Mouse (Mus musculus) left cerebral cortex, adult 11 months (tissue): ENCODE results near the gene Cep19.
A peak's percentile ranks its signal among the peaks of the same experiment; 100 is the strongest.
"Not testable (repeated sequence)": the region's sequence is repeated elsewhere in the genome, so short reads cannot be mapped to it uniquely, and the experiment has no call there.

Experiments used
- DNase-seq: peaks from one replicate; pipeline ENCODE4 v3.0.0; 2022; ENCODE audit warnings: low spot score

Cep19 gene

DNA sequence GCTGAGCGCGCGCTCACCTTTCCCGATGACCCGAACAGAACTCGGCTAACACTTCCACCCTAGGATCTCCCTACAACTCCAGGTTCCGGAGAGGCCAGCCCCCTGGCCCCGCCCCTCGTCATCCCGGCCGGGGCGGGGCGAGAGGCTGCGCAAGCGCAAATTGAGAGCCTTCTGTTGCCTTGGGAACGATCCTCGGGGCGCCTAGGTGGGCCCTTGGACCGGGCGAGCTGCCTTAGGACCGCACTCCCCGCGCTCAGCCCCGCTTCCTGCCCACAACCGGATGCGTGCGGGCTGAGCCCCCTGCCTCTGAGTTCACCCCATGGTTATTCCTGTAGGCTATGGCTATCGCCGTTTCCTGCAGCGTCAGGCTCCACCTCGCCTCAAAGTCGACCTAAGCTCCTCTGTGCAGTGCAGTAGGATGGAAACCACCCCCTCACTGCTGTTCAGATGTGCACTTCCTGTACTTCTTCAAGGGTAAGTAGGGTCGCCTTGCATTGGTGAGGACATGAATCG lies at the start of gene Cep19, which contains the start of gene Pigx:
Gene Cep19 (plus strand): TSS at position 163 of the 513 bp plus-strand sequence.
Gene Pigx (minus strand): TSS at position 103 of the 513 bp plus-strand sequence.
- peak; percentile 85 for DNase-seq

- no peak for DNase-seq
These were observed 40.8 kb upstream of the Cep19 start for GRCm38 (mm10) chr16:32058817-32059216.

- DNase-seq = no peak
These were observed 39.6 kb upstream of the Cep19 start for GRCm38 (mm10) chr16:32059840-32060523.

GRCm38 (mm10) chr16:32062226-32062625 lies 37.4 kb upstream of the Cep19 start:
- no peak for DNase-seq

- DNase-seq = no peak
These were observed 35.7 kb upstream of the Cep19 start for GRCm38 (mm10) chr16:32063900-32064299.

- DNase-seq = no peak
These were observed 32.7 kb upstream of the Cep19 start for GRCm38 (mm10) chr16:32066899-32067298.

GRCm38 (mm10) chr16:32068389-32069300 lies 31.0 kb upstream of the Cep19 start:
- no peak for DNase-seq

DNA sequence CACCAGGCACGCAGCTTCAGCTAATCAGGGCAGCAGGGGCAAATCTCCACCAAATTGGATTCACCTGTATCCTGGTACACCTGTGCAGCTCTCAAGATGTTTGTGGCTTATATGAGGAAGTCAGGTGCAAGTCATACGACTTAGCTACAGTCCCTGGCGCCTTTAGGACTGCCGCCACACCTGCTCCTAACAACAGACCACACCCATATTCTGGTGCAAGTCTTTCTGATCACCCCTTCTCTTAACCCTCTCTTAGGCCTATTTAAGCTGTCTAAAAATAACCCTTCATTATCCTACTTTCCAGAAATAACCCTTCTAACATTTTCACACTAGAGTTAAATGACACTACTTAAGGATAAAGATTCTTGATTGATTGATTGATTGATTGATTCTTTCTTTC lies 29.5 kb upstream of the Cep19 start:
- not testable (repeated sequence) for DNase-seq

GRCm38 (mm10) chr16:32075762-32076161 lies 23.8 kb upstream of the Cep19 start:
- no peak for DNase-seq

- DNase-seq = no peak
These were observed 23.2 kb upstream of the Cep19 start for GRCm38 (mm10) chr16:32076406-32076805.

- DNase-seq = no peak
These were observed 21.8 kb upstream of the Cep19 start for GRCm38 (mm10) chr16:32077648-32078407.

DNA sequence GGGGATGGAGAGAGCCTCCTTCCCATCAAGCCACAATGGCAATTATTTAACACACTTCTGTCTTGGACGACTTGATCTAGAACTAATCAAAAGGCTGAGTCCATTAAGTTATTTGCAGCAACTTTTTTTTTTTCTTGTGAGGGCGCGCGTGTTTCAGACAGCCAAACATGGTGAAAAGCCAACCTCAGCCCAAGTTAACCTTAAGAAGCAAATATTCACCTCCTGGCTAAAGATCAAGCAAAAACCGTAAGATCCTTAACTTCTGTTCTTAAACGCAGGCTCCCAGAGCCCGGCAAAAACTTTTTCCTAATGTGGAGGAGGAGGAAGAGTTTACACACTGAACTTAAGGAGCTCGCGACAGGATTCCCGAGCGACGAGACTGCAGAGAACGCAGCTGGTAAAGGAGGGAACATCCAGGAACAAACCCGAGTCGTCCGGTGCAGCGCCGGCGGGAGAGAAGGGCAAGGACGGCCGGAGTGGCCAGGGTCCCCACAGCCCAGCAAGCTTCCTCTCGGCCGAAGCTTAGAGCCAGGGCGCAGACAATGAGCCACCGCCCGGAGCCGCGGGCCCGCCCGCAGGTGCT lies 21.1 kb upstream of the Cep19 start:
- no peak for DNase-seq

DNA sequence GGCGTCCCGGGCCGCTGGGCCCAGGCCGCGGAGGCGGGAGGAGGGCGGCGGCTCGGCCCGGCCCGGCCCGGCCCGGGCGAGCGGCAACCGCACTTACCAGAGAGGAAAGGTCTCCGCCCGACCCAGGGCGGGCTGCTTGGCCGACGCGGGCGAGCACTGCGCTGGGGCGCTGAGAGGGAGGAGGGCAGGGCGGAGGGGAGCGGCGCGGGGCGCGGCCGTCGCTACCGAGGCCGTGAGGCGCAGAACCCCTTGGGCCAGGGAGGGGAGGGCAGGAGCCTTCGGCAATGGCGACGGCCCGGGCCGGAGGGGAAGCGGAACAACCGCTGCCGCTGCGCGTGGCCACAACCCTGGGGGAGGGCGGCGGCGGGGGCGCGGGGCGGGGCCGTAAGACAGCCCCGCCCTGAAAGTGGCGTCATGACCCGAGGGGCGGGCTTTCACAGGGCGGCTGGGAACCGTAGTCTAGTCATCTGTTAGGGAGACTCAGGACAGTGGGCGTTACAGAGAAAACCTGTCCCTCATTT lies 20.5 kb upstream of the Cep19 start, which contains the start of gene Pak2:
Gene Pak2 (minus strand): TSS at position 352 of the 521 bp plus-strand sequence.
- DNase-seq = peak; percentile 57

- no peak for DNase-seq
These were observed 11.8 kb upstream of the Cep19 start for GRCm38 (mm10) chr16:32087629-32088443.

- no peak for DNase-seq
These were observed 8.1 kb upstream of the Cep19 start for GRCm38 (mm10) chr16:32091466-32091865.

- DNase-seq = not testable (repeated sequence)
These were observed 1.8 kb upstream of the Cep19 start for GRCm38 (mm10) chr16:32097757-32098156.

- DNase-seq = no peak
These were observed 533 bp upstream of the Cep19 start for GRCm38 (mm10) chr16:32098897-32099637.

DNA sequence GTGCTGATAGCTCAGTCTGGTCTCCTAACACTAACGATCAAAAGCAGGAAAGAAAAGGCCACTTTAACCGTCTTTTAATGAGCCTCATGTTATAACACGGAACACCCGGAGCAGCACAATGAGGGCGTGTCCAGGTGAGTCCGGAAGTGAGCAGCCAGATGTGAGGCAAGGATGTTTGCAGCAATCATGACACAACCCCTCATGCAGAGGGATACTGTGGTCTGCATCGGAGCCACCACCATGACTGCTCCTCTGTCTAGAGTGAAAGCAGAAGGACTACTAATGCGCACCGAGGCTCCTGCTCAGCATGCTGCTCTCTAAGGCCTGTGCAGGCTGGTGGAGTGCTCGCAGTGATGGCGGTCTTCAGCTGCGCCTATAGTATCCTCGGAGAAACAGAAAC lies 2.7 kb downstream of the Cep19 start:
- DNase-seq = no peak

DNA sequence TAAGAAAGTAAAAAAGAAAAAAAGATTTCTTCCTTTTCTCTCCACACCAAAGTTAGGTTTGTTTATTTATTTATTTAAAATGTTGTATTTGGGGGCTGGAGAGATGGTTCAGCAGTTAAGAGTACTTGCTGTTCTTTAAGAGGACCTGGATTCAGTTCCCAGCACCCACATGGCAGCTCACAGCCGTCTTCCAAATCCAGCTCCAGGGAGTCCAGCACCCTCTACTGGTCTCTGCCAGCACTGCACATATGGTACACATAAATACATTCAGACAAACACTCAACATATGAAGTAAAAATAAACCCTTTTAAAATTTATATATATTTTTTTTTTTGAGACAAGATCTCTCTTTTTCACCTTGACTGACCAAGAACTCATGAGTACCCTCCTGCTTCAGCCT lies 6.1 kb downstream of the Cep19 start:
- DNase-seq = no peak
